Mouse (Mus musculus) bone marrow macrophage, adult 2 months (primary cell): ENCODE results near the gene Aldh5a1. TPM values are rescaled to one million over a fixed set of nuclear protein-coding genes. Genes with fewer than 3 reads are reported as not detected.
"Not testable (repeated sequence)": the region's sequence is repeated elsewhere in the genome, so short reads cannot be mapped to it uniquely, and the experiment has no call there.

ENCODE experiments used
- H3K27ac ChIP-seq: 2 replicates; pipeline ENCODE4 v1.5.1; 2012; ENCODE audit warnings: low read depth, low read length; ENCODE audit not compliant: insufficient read depth
- H3K4me1 ChIP-seq: 2 replicates; pipeline ENCODE4 v1.6.1; 2012; ENCODE audit warnings: low read length; ENCODE audit not compliant: control insufficient read depth, insufficient read depth
- H3K4me3 ChIP-seq: 2 replicates; pipeline ENCODE4 v1.5.1; 2012; ENCODE audit warnings: mild to moderate bottlenecking, low read length, moderate library complexity; ENCODE audit not compliant: insufficient read depth
- CTCF ChIP-seq: IDR thresholded peaks from 2 replicates; pipeline ENCODE4 v1.5.1; 2012; ENCODE audit warnings: low read depth, mild to moderate bottlenecking, low read length, moderate library complexity
- POLR2A ChIP-seq: IDR thresholded peaks from 2 replicates; pipeline ENCODE4 v1.6.1; 2012; ENCODE audit warnings: mild to moderate bottlenecking, low read depth, low read length, borderline replicate concordance
- polyA plus RNA-seq: library from polyadenylated mRNA; stranded (reverse); fragments of >200 nt; gene quantifications from 2 replicates; pipeline ENCODE4 v1.2.4, GENCODE M21; 2012; ENCODE audit not compliant: missing spikeins, insufficient read depth, insufficient read length

The Aldh5a1 gene
- polyA plus RNA-seq = 0.32 and 0.37 TPM in 2 replicates

- TF ChIP-seq POLR2A (no peak), CTCF (no peak)
- Histone ChIP-seq H3K27ac (no peak within 1 kb of the TSS), H3K4me1 (no peaks in the 10 kb centered on the region; the same call in 1 of the 2 replicates)
Measured at GRCm38 (mm10) chr13:24937108-24937838, at the start of gene Aldh5a1. Gene Aldh5a1 (minus strand): TSS chr13:24937661.

GRCm38 (mm10) chr13:24985435-24985834, 48.0 kb upstream of the Aldh5a1 start:
- H3K4me1 ChIP-seq = peaks cover 13% of the 10 kb centered on the region
- H3K4me3 ChIP-seq = no peak overlapping the region
- H3K27ac ChIP-seq = no peak overlapping the region
- TF ChIP-seq POLR2A (no peak), CTCF (no peak)

More at GRCm38 (mm10) chr13:24937108-24937838, at the start of gene Aldh5a1:
- H3K4me3 ChIP-seq = peak within 1 kb of the TSS; percentile 76

GRCm38 (mm10) chr13:24981031-24981430, 43.6 kb upstream of the Aldh5a1 start:
- peaks cover 8% of the 10 kb centered on the region for H3K4me1 ChIP-seq
- no peak overlapping the region for H3K4me3 ChIP-seq
- TF ChIP-seq CTCF (no peak), POLR2A (no peak)
- no peak overlapping the region for H3K27ac ChIP-seq

- H3K4me3 ChIP-seq = no peak overlapping the region
- peaks cover 8% of the 10 kb centered on the region for H3K4me1 ChIP-seq
- TF ChIP-seq CTCF = no peak
- TF ChIP-seq POLR2A = no peak
- no peak overlapping the region for H3K27ac ChIP-seq
Measured at GRCm38 (mm10) chr13:24977820-24978342, 40.4 kb upstream of the Aldh5a1 start.

- TF ChIP-seq CTCF = no peak
- no peak for TF ChIP-seq POLR2A
Measured at GRCm38 (mm10) chr13:24976384-24976783, 38.9 kb upstream of the Aldh5a1 start.

GRCm38 (mm10) chr13:24971776-24972175, 34.3 kb upstream of the Aldh5a1 start:
- H3K4me1 ChIP-seq, H3K4me3 ChIP-seq, H3K27ac ChIP-seq: not testable (repeated sequence)

More at GRCm38 (mm10) chr13:24976384-24976783, 38.9 kb upstream of the Aldh5a1 start:
- H3K27ac ChIP-seq = no peak overlapping the region
- no peak overlapping the region for H3K4me3 ChIP-seq
- peaks cover 5% of the 10 kb centered on the region for H3K4me1 ChIP-seq

GRCm38 (mm10) chr13:24965846-24966201, 28.4 kb upstream of the Aldh5a1 start:
- Histone ChIP-seq H3K27ac (no peak overlapping the region), H3K4me3 (peak overlapping the region; percentile 50), H3K4me1 (peaks cover 5% of the 10 kb centered on the region; the same call in 1 of the 2 replicates)
- TF ChIP-seq POLR2A (no peak), CTCF (no peak)

- Histone ChIP-seq H3K27ac (no peak overlapping the region), H3K4me3 (peak overlapping the region; percentile 50), H3K4me1 (peaks cover 5% of the 10 kb centered on the region)
- no peak for TF ChIP-seq CTCF
- no peak for TF ChIP-seq POLR2A
Measured at GRCm38 (mm10) chr13:24965130-24965845, 27.8 kb upstream of the Aldh5a1 start.

- H3K4me3 ChIP-seq = no peak overlapping the region
- peaks cover 9% of the 10 kb centered on the region for H3K4me1 ChIP-seq
- H3K27ac ChIP-seq = no peak overlapping the region
- no peak for TF ChIP-seq POLR2A
- TF ChIP-seq CTCF = no peak
Measured at GRCm38 (mm10) chr13:24962119-24962518, 24.7 kb upstream of the Aldh5a1 start.

GRCm38 (mm10) chr13:24960084-24960483, 22.6 kb upstream of the Aldh5a1 start:
- Histone ChIP-seq H3K27ac (no peak overlapping the region; the same call in 1 of the 2 replicates), H3K4me3 (no peak overlapping the region), H3K4me1 (peaks cover 5% of the 10 kb centered on the region)
- TF ChIP-seq POLR2A (no peak), CTCF (no peak)
